Mouse (Mus musculus) testis, adult 2 months (tissue): Measurements from ENCODE around the gene Tmem121.

Experiments
- CTCF ChIP-seq: fragments of 200-500 bp; IDR thresholded peaks from 2 replicates; pipeline ENCODE4 v1.5.1; 2012; ENCODE audit warnings: low read depth, mild to moderate bottlenecking, inconsistent platforms, low read length, moderate library complexity; ENCODE audit not compliant: control insufficient read depth, insufficient read depth, insufficient replicate concordance
- POLR2A ChIP-seq: fragments of 200-500 bp; IDR thresholded peaks from 2 replicates; pipeline ENCODE4 v1.6.1; 2012; ENCODE audit warnings: low read depth, mild to moderate bottlenecking, inconsistent platforms, low read length, moderate library complexity; ENCODE audit not compliant: control insufficient read depth

DNA sequence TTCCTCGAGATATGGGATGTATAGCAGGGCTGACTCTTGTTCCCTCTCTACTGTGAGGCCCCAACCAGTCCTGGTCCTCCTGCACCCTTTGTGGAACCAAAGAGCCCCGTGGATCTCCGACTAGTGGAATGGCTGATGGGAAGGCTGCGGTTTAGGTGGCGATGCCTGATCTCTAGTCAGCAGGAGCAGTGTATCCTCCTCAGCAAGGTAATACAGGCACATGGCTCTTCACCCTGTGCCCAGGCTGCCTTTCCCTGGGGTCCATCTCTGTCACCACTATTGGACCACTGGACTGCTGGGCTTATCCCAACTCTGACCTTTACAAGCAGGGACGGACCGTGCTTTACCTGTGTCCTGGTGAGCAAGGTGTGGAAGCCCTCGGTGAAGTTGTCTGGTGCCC is 28.2 kb upstream of the Tmem121 start:
- TF ChIP-seq CTCF (no peak), POLR2A (no peak)
